Mouse (Mus musculus) lung, embryonic 16.5 days (tissue): ENCODE results near the gene Cacnb4. TPM values are rescaled to one million over a fixed set of nuclear protein-coding genes. Genes with fewer than 3 reads are reported as not detected.

Source experiments
- ATAC-seq: fragments of 200-750 bp; cut with Nextera tagmentation; 2 replicates; pipeline ENCODE4 v1.8.0; 2017; ENCODE audit warnings: low read depth, mild to moderate bottlenecking, moderate library complexity
- H3K27ac ChIP-seq: fragments of 300-500 bp; sonication (generic); 2 replicates; pipeline ENCODE4 v1.5.1; 2014; ENCODE audit warnings: mild to moderate bottlenecking, control low read depth, low read length
- H3K27me3 ChIP-seq: fragments of 300-500 bp; sonication (generic); 2 replicates; pipeline ENCODE4 v1.6.1; 2014; ENCODE audit warnings: low read depth, low read length, mixed read lengths; ENCODE audit not compliant: control insufficient read depth, insufficient read depth
- H3K36me3 ChIP-seq: fragments of 300-500 bp; sonication (generic); 2 replicates; pipeline ENCODE4 v1.6.1; 2014; ENCODE audit warnings: low read length; ENCODE audit not compliant: control insufficient read depth, insufficient read depth
- H3K4me1 ChIP-seq: fragments of 300-500 bp; sonication (generic); replicated peaks from 2 replicates; pipeline ENCODE4 v1.6.1; 2014; ENCODE audit warnings: low read length, mixed read lengths; ENCODE audit not compliant: control insufficient read depth, insufficient read depth
- H3K4me2 ChIP-seq: fragments of 300-500 bp; sonication (generic); 2 replicates; pipeline ENCODE4 v1.6.1; 2014; ENCODE audit warnings: low read depth, low read length, control low read depth
- H3K4me3 ChIP-seq: fragments of 300-500 bp; sonication (generic); 2 replicates; pipeline ENCODE4 v1.5.1; 2014; ENCODE audit warnings: mild to moderate bottlenecking, low read length, control low read depth
- H3K9ac ChIP-seq: fragments of 300-500 bp; sonication (generic); 2 replicates; pipeline ENCODE4 v1.6.1; 2014; ENCODE audit warnings: low read length, control low read depth
- H3K9me3 ChIP-seq: fragments of 300-500 bp; sonication (generic); 2 replicates; pipeline ENCODE4 v1.6.1; 2016; ENCODE audit warnings: low read length; ENCODE audit not compliant: control insufficient read depth
- WGBS: fragments of 180-500 bp; shearing (Covaris S2); extraction: QIAGEN DNeasy Blood & Tissue Kit; methylation state at CpG from one replicate; pipeline ENCODE4 v1.1.7; 2014; 5-methylcytosine and 5-hydroxymethylcytosine counted together
- polyA plus RNA-seq: library from polyadenylated mRNA; unstranded; fragments of >200 nt; fragmentation: Nextera tagmentation; extraction: Ambion mirVana; gene quantifications from 2 replicates; pipeline ENCODE4 v1.2.1, GENCODE M21; 2015

Gene Cacnb4
- 0.98 and 1.1 TPM in 2 replicates for polyA plus RNA-seq

DNA sequence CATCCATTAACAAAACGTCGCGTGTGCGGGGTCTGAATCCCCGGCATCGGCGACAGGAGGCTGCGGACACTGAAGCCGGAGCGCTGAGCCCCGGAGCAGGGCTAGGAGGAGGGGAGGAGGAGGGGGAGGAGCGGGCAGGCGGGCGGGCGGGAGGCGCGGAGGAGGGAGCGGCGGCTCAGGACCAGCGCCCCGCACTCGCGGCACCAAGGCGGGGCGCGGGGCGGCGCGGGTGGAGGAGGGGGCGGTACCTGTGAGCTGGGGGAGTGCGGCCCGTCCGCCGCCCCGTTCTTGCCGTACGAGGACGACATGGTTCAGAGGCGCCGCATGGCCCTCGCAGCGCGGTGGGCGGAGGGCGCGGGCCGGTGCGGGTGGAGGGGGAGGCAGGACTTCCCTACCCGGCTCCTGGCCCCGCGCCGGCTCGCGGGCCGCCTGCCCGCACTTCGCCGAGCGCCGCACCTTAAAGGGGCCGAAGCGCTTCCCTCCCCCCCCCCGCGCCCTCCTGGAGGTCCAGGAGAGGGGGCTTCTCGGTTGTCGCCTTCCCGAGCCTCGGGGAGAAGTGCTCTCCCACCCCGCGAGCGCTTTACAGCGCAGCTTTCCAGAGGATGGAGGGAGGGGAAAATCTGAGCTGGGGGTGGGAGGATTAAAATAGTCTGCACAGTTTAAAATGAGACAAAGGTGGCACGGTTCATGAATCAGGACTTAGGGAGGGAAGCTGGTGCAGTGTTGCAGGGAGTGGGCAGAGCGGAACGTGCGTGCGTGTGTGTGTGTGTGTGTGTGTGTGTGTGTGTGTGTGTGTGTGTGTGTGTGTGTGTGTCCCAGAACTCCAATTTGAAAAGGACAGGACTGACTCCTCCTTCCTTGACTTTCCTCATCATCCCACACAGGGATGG lies at the start of gene Cacnb4:
Gene Cacnb4 (minus strand): TSS at position 809 of the 890 bp plus-strand sequence.
- Histone ChIP-seq H3K9ac (peak within 1 kb of the TSS; percentile 68), H3K27ac (no peak within 1 kb of the TSS), H3K4me1 (peaks cover 17% of the 10 kb centered on the region), H3K4me2 (peak within 1 kb of the TSS; percentile 99), H3K4me3 (peak within 1 kb of the TSS; percentile 65), H3K9me3 (no peaks in the 10 kb centered on the region), H3K27me3 (peaks cover 13% of the 10 kb centered on the region), H3K36me3 (no peaks in the 10 kb centered on the region)
- ATAC-seq: peak; percentile 89
- WGBS: under 1% methylated on average over 40 of the region's 77 CpGs

DNA sequence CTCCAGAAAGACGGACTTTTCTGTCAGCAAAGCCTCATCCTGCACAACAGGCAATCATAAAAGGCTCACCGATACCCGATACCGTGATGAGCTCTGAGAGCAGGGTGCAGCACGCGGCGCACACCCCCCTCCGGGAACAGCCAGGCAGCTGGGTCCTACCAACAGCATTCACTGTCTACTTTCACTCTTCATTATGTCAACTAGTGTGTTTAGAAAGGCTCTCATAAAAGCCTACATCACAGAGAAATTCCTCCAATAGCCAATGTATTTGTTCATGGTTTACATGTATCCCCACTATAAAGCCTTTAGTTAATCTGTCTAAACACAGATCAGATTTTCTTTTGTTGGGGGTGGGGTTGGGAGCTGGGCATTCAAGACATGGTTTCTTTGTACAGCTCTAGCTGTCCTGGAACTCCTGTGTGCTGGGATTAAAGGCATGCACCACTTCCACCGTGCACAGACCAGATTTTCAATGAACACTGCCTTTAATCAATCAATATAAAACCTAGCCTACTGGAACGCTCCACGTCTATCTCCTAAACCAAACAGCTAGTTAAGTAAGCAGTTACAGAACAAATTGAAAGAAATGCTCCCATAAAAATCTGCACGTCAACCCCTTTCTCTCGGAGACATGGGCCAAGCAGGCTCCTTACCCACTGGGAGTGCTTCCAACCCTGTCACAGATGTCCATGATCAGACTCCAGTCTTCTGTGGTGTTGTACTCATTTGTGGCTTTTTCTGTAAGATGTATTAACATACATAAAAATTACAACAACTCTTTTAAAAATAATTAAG lies 43.8 kb upstream of the Cacnb4 start:
- Histone ChIP-seq H3K27me3 (no peaks in the 10 kb centered on the region), H3K4me1 (peaks cover 3% of the 10 kb centered on the region), H3K4me3 (no peak overlapping the region), H3K9me3 (no peaks in the 10 kb centered on the region), H3K36me3 (no peaks in the 10 kb centered on the region), H3K27ac (peak overlapping the region; percentile 2; the same call in 1 of the 2 replicates), H3K9ac (no peak overlapping the region), H3K4me2 (peak overlapping the region; percentile 19; the same call in 1 of the 2 replicates)
- WGBS: 38% methylated on average over 13 of the region's 13 CpGs
- ATAC-seq: peak; percentile 81; the same call in 1 of the 2 replicates

DNA sequence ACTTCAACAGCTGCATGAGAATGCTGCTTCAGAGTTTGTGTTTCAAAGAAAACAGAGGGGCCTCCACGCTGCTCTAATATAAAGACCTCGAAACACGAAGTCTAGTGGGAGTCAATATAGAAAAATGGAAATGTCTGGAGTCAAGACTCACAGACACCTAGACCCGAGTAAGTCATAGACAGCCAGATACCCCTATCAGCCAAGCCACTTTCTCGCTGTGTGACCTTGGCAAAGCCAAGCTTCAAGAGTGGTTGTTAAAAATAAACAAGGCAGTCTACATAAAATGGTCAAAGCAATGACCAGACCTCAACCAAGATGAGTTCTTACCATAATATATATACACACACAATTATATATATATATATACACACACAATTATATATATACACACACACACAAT lies 40.4 kb upstream of the Cacnb4 start:
- Histone ChIP-seq H3K36me3 (peaks cover 13% of the 10 kb centered on the region), H3K4me3 (no peak overlapping the region), H3K27ac (no peak overlapping the region), H3K27me3 (no peaks in the 10 kb centered on the region), H3K4me1 (no peaks in the 10 kb centered on the region), H3K9me3 (no peaks in the 10 kb centered on the region), H3K9ac (no peak overlapping the region), H3K4me2 (no peak overlapping the region)
- no peak for ATAC-seq
- 86% methylated on average over 5 of the region's 5 CpGs for WGBS

DNA sequence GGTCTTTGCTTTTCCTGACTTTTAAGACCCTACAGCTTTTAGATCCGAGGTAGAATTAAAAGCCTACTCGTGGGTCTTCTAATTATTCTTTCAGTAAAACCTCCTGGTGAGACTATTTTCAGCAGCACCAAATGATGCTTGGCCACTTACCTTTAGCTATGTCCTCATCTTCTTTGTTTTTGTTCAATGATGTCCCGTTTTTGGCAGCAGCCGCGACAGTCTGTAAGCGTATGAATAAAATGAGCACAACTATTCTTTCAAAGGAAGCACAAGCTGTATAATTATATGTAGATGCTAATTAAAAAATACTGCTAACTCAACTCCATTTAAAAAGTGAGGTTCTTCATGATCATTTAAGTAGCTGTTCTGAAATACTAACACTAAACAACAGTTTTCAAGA lies 38.9 kb upstream of the Cacnb4 start:
- no peak for ATAC-seq
- 91% methylated on average over 6 of the region's 6 CpGs for WGBS

DNA sequence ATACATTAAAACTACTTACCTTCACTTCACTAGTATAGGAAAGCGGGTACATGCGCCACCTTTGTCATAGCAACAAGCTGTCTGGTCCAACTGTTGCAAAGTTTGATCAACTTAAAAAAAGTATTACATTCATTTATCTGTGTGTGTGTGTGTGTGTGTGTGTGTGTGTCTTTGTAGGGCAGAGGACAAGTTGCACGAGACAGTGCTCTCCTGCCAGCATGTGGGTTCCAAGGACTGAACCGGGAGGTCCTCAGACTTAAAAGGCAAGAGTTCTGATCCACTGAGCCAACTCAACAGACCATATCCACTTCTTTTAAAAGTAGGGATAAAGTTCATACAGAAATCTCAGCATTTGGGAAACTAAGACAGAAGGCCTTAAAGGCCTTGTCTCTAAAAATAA lies 37.5 kb upstream of the Cacnb4 start:
- WGBS: 97% methylated on average over 4 of the region's 4 CpGs
- Histone ChIP-seq H3K9ac (no peak overlapping the region), H3K27me3 (no peaks in the 10 kb centered on the region), H3K9me3 (no peaks in the 10 kb centered on the region), H3K27ac (no peak overlapping the region), H3K4me3 (no peak overlapping the region), H3K36me3 (peaks cover 21% of the 10 kb centered on the region), H3K4me2 (no peak overlapping the region), H3K4me1 (no peaks in the 10 kb centered on the region)
- no peak for ATAC-seq

More for the DNA sequence above, 38.9 kb upstream of the Cacnb4 start:
- H3K4me1 ChIP-seq: no peaks in the 10 kb centered on the region
- H3K9me3 ChIP-seq: no peaks in the 10 kb centered on the region
- no peak overlapping the region for H3K27ac ChIP-seq
- peaks cover 14% of the 10 kb centered on the region for H3K36me3 ChIP-seq
- no peak overlapping the region for H3K4me2 ChIP-seq
- no peaks in the 10 kb centered on the region for H3K27me3 ChIP-seq
- H3K4me3 ChIP-seq: no peak overlapping the region
- H3K9ac ChIP-seq: no peak overlapping the region

- Histone ChIP-seq H3K9me3 (no peaks in the 10 kb centered on the region), H3K4me2 (no peak overlapping the region), H3K27me3 (no peaks in the 10 kb centered on the region), H3K4me1 (no peaks in the 10 kb centered on the region), H3K9ac (no peak overlapping the region), H3K4me3 (no peak overlapping the region), H3K27ac (no peak overlapping the region), H3K36me3 (peaks cover 27% of the 10 kb centered on the region)
- no peak for ATAC-seq
- 68% methylated on average over 2 of the region's 2 CpGs for WGBS
Observed at GRCm38 (mm10) chr2:52710804-52711203, 34.2 kb upstream of the Cacnb4 start.

GRCm38 (mm10) chr2:52709417-52709816 lies 32.8 kb upstream of the Cacnb4 start:
- Histone ChIP-seq H3K4me2 (no peak overlapping the region), H3K4me1 (no peaks in the 10 kb centered on the region), H3K9me3 (no peaks in the 10 kb centered on the region), H3K27me3 (no peaks in the 10 kb centered on the region), H3K9ac (no peak overlapping the region), H3K4me3 (no peak overlapping the region), H3K27ac (no peak overlapping the region), H3K36me3 (peaks cover 21% of the 10 kb centered on the region; the same call in 1 of the 2 replicates)
- ATAC-seq: no peak
- WGBS: 90% methylated on average over 5 of the region's 5 CpGs

GRCm38 (mm10) chr2:52701368-52702036 lies 24.9 kb upstream of the Cacnb4 start:
- H3K9ac ChIP-seq: no peak overlapping the region
- whole genome bisulfite sequencing: 86% methylated on average over 11 of the region's 11 CpGs
- ATAC-seq: no peak
- no peak overlapping the region for H3K4me3 ChIP-seq
- H3K4me1 ChIP-seq: no peaks in the 10 kb centered on the region
- H3K27ac ChIP-seq: no peak overlapping the region
- no peaks in the 10 kb centered on the region for H3K27me3 ChIP-seq
- H3K36me3 ChIP-seq: peaks cover 3% of the 10 kb centered on the region
- H3K4me2 ChIP-seq: no peak overlapping the region
- H3K9me3 ChIP-seq: no peaks in the 10 kb centered on the region

DNA sequence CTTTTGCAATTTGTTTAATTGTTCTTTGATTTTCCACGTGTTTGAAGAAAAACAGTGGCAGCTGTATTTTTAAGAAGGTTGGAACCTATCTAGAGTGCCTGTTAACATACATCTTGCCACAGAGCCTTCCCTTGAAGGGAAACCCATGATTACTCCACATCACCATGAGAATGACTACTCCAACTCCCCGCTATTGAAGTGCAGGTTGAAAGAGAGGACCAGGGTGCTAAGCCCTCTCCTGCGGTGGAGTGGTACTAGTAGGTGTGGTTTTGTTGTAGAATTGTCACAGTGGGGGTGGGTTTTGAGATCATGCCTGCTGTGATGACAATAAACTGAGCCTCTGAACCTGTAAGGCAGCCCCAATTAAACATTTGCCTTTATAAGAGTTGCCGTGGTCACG lies 23.7 kb upstream of the Cacnb4 start:
- H3K27me3 ChIP-seq: no peaks in the 10 kb centered on the region
- H3K27ac ChIP-seq: no peak overlapping the region
- no peak overlapping the region for H3K4me2 ChIP-seq
- no peaks in the 10 kb centered on the region for H3K9me3 ChIP-seq
- H3K4me3 ChIP-seq: no peak overlapping the region
- no peaks in the 10 kb centered on the region for H3K4me1 ChIP-seq
- WGBS: 68% methylated on average over 5 of the region's 5 CpGs
- ATAC-seq: no peak
- H3K36me3 ChIP-seq: peaks cover 2% of the 10 kb centered on the region
- no peak overlapping the region for H3K9ac ChIP-seq
